Mouse (Mus musculus): Measurements from ENCODE around the gene Pnp2.
"Not testable (repeated sequence)": the region's sequence is repeated elsewhere in the genome, so short reads cannot be mapped to it uniquely, and the experiment has no call there.

Pnp2 gene

GRCm38 (mm10) chr14:50955942-50956508 is at the start of gene Pnp2:
Gene Pnp2 (plus strand): TSS chr14:50955992.
- DNase-seq (ENCODE audit: low spot score): not testable (repeated sequence)

- DNase-seq (ENCODE audit: low spot score): no peak
Measured at GRCm38 (mm10) chr14:50908126-50908525, 47.7 kb upstream of the Pnp2 start.

- DNase-seq (ENCODE audit: low spot score): no peak
Measured at GRCm38 (mm10) chr14:50911356-50911755, 44.4 kb upstream of the Pnp2 start.

GRCm38 (mm10) chr14:50923437-50923836 is 32.4 kb upstream of the Pnp2 start:
- DNase-seq (ENCODE audit: low spot score): not testable (repeated sequence)

- peak; percentile 99 for DNase-seq (ENCODE audit: low spot score)
Measured at GRCm38 (mm10) chr14:50924281-50925064, 31.3 kb upstream of the Pnp2 start, which contains the start of the genes Osgep and Apex1. Gene Osgep (minus strand): TSS chr14:50924893. Gene Apex1 (plus strand): TSS chr14:50924968.

GRCm38 (mm10) chr14:50925111-50925920 is 30.5 kb upstream of the Pnp2 start:
- DNase-seq (ENCODE audit: low spot score): no peak

GRCm38 (mm10) chr14:50927366-50927765 is 28.4 kb upstream of the Pnp2 start:
- no peak for DNase-seq (ENCODE audit: low spot score)

- DNase-seq (ENCODE audit: low spot score): no peak
Measured at GRCm38 (mm10) chr14:50929951-50930350, 25.8 kb upstream of the Pnp2 start.

GRCm38 (mm10) chr14:50930377-50930753 is 25.4 kb upstream of the Pnp2 start:
- no peak for DNase-seq (ENCODE audit: low spot score)

GRCm38 (mm10) chr14:50930754-50931492 is 24.9 kb upstream of the Pnp2 start, which contains the start of the genes Pip4p1 and Pnp:
Gene Pip4p1 (minus strand): TSS chr14:50930856.
Gene Pnp (plus strand): TSS chr14:50931082.
- DNase-seq (ENCODE audit: low spot score): peak; percentile 98

- no peak for DNase-seq (ENCODE audit: low spot score)
Measured at GRCm38 (mm10) chr14:50931493-50932020, 24.2 kb upstream of the Pnp2 start.

- DNase-seq (ENCODE audit: low spot score): no peak
Measured at GRCm38 (mm10) chr14:50936649-50937048, 19.1 kb upstream of the Pnp2 start.

GRCm38 (mm10) chr14:50938119-50938908 is 17.5 kb upstream of the Pnp2 start:
- no peak for DNase-seq (ENCODE audit: low spot score)

GRCm38 (mm10) chr14:50938940-50939339 is 16.9 kb upstream of the Pnp2 start:
- DNase-seq (ENCODE audit: low spot score): no peak

GRCm38 (mm10) chr14:50943932-50944667 is 11.7 kb upstream of the Pnp2 start, which contains the start of gene Gm49342:
Gene Gm49342 (plus strand): TSS chr14:50944517.
- peak; percentile 92 for DNase-seq (ENCODE audit: low spot score)

- DNase-seq (ENCODE audit: low spot score): peak; percentile 65
Measured at GRCm38 (mm10) chr14:50944668-50945033, 11.1 kb upstream of the Pnp2 start.

- DNase-seq (ENCODE audit: low spot score): not testable (repeated sequence)
Measured at GRCm38 (mm10) chr14:50945081-50945480, 10.7 kb upstream of the Pnp2 start.

- not testable (repeated sequence) for DNase-seq (ENCODE audit: low spot score)
Measured at GRCm38 (mm10) chr14:50945526-50945925, 10.3 kb upstream of the Pnp2 start.

GRCm38 (mm10) chr14:50955487-50955886 is 305 bp upstream of the Pnp2 start:
- no peak for DNase-seq (ENCODE audit: low spot score)

- DNase-seq (ENCODE audit: low spot score): not testable (repeated sequence)
Measured at GRCm38 (mm10) chr14:50956724-50957123, 932 bp downstream of the Pnp2 start.
